Mouse (Mus musculus): ENCODE measurements around the gene Mipol1. TPM values are rescaled to one million over a fixed set of nuclear protein-coding genes. Genes with fewer than 3 reads are reported as not detected.

Gene Mipol1
- polyA plus RNA-seq, 1 experiment from 2014 or later: 7.7 TPM

DNA sequence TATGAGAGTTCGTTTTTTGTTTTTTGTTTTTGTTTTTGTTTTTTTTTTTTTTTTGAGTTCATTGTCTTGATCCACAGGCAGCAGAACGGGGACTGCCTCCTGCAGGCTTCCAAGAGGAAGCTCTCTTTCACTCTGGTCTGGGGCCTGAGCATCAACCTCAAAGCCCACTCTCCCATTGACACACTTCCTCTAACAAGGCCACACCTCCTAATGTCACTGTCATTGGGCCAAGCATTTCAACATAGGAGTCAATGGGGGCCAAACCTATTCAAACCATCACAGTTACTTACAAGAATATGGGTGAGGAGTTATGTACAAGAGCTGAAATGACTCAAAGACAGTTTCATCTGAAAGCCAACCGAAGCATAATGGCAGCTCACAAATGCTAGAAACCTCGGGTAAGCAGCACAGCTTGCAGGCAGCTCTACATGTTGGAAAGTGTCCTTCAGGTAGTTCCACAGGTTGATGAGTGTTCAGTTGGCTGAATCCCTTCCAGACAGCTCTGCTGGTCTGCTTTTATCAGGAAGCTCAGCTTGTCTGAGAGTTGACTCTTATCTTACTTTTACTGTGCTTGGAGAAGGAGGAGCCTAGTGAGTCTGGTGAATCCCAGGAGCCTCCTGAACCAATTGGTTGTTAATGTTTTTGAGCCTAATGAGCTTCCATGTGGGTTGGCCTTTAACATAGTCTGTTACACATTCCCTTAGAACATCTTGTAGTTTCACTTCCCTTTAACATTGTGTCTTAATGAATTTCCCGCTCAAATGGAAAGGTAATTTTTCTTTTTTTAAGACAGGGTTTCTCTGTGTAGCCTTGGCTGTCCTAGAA, 13.7 kb downstream of the Mipol1 start:
- WGBS: 87% methylated on average over 5 of the region's 5 CpGs
- H3K36me3 ChIP-seq (ENCODE audit: control insufficient read depth, insufficient read depth, low read length): peaks cover 27% of the 10 kb centered on the region
- H3K9ac ChIP-seq (ENCODE audit: low read length): no peak overlapping the region
- no peaks in the 10 kb centered on the region for H3K4me1 ChIP-seq (ENCODE audit: control insufficient read depth in 2 of 2, insufficient read depth in 2 of 2, low read length in 2 of 2)
- no peak for ATAC-seq (ENCODE audit: insufficient number of reproducible peaks, insufficient read depth, low FRiP score, low read depth)
- no peak overlapping the region for H3K4me3 ChIP-seq (ENCODE audit: control insufficient read depth in 1 of 2, insufficient read depth in 1 of 2, low read depth in 1 of 2, low read length in 2 of 2)
- H3K27ac ChIP-seq (replicated peaks in 1 of 2; ENCODE audit: control insufficient read depth in 1 of 2, insufficient read depth in 1 of 2, low read depth in 2 of 2, low read length in 2 of 2): no peak overlapping the region
- H3K4me2 ChIP-seq (ENCODE audit: low read length): no peak overlapping the region
- H3K9me3 ChIP-seq (ENCODE audit: control insufficient read depth, low read length): no peaks in the 10 kb centered on the region
- no peaks in the 10 kb centered on the region for H3K27me3 ChIP-seq (ENCODE audit: control insufficient read depth, insufficient read depth, low read length)

DNA sequence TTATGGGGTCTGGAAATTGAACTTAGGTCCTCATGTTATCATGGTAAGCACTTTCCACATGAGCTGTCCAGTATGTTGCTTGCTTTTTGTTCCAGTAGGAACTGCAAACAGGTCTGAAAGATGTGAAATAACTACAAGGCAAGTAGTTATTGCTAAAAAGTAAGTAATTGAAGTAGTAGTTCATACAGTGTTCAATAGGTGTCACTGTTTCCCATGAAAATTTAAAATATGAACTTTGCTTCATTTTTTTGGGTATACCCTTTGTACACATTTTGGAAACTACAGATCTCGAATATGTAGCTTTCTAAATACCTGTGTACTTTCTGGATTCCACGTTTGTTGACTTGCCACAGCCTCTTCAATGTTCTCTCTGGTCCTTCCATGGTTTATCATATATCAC, 28.3 kb downstream of the Mipol1 start:
- H3K36me3 ChIP-seq (ENCODE audit: control insufficient read depth, insufficient read depth, low read length): no peaks in the 10 kb centered on the region
- H3K27me3 ChIP-seq (ENCODE audit: control insufficient read depth, insufficient read depth, low read length): no peaks in the 10 kb centered on the region
- no peak for ATAC-seq (ENCODE audit: insufficient number of reproducible peaks, insufficient read depth, low FRiP score, low read depth)
- H3K9me3 ChIP-seq (ENCODE audit: control insufficient read depth, low read length): no peaks in the 10 kb centered on the region
- no peak overlapping the region for H3K4me2 ChIP-seq (ENCODE audit: low read length)
- no peak overlapping the region for H3K9ac ChIP-seq (ENCODE audit: low read length)
- H3K27ac ChIP-seq (replicated peaks in 1 of 2; ENCODE audit: control insufficient read depth in 1 of 2, insufficient read depth in 1 of 2, low read depth in 2 of 2, low read length in 2 of 2): no peak overlapping the region
- WGBS: 44% methylated on average over 2 of the region's 2 CpGs
- no peak overlapping the region for H3K4me3 ChIP-seq (ENCODE audit: control insufficient read depth in 1 of 2, insufficient read depth in 1 of 2, low read depth in 1 of 2, low read length in 2 of 2)
- H3K4me1 ChIP-seq (ENCODE audit: control insufficient read depth in 2 of 2, insufficient read depth in 2 of 2, low read length in 2 of 2): no peaks in the 10 kb centered on the region

DNA sequence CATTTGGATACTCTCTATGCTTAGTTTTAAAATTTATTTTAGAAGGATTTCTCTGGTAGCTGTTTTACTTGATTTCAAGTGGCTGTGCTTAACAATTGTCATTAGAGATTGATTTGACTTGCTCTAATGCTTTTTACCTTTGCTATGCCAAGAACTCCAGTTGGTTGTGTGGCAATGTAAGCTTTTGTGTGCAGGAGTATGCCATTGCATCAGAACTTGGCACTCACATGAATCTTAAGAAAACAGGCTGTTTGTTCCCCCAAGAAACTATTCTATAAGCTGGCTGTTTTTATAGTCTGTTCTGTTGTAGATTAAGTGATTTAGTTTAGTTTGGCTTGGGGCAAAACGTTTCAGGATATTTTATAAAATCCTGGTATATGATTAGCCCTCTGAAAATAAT, 45.2 kb downstream of the Mipol1 start:
- Histone ChIP-seq H3K27me3 (ENCODE audit: control insufficient read depth, insufficient read depth, low read length) (no peaks in the 10 kb centered on the region), H3K4me2 (ENCODE audit: low read length) (no peak overlapping the region), H3K9me3 (ENCODE audit: control insufficient read depth, low read length) (no peaks in the 10 kb centered on the region), H3K36me3 (ENCODE audit: control insufficient read depth, insufficient read depth, low read length) (no peaks in the 10 kb centered on the region), H3K4me1 (ENCODE audit: control insufficient read depth in 2 of 2, insufficient read depth in 2 of 2, low read length in 2 of 2) (no peaks in the 10 kb centered on the region), H3K9ac (ENCODE audit: low read length) (no peak overlapping the region), H3K4me3 (ENCODE audit: control insufficient read depth in 1 of 2, insufficient read depth in 1 of 2, low read depth in 1 of 2, low read length in 2 of 2) (no peak overlapping the region), H3K27ac (replicated peaks in 1 of 2; ENCODE audit: control insufficient read depth in 1 of 2, insufficient read depth in 1 of 2, low read depth in 2 of 2, low read length in 2 of 2) (no peak overlapping the region)
- no peak for ATAC-seq (ENCODE audit: insufficient number of reproducible peaks, insufficient read depth, low FRiP score, low read depth)
- WGBS: 51% methylated on average over 1 of the region's 1 CpGs

DNA sequence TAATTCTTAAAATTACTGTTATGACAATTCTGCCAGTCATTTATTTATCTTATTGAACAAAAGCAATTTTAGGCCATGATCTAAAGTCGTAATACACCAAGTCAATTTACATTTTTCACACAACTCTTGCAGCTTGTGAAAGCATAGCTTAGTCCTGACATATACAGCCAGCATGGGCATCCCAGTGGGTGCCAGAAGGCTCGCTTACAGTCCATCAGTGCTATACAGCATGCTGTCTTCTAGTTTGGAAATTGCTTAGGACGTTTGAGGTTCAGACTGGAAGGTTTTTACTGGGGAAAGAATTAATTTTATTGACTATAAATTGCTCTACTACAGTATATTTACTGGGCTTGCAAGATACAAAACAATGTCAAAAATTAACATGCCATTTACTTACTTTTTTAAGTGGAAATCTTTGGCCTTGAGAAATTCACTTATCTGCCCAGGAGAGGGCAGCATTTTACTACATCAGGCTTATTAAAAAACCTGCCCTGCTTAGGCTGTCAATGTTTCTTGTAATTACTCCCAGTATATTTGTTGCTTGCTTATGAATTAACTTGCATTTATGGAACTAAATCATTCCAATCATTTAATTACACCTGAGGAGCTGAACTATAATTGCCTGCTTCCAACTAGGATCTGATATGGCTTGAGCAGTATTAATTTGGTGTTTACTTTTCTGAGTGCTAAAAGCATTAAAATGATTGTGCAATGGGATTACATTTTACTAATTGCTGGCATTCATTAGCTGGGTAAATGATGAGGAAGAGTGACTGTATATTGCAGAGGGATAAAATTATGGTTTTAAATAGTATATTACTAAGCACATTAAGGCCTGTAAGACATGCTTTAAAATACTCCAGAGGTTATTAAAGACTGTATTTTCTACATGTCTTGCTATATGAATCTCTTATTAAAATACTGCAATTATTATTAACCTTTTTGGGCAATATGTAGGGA, 51.2 kb downstream of the Mipol1 start:
- Histone ChIP-seq H3K4me2 (ENCODE audit: low read length) (no peak overlapping the region), H3K36me3 (ENCODE audit: control insufficient read depth, insufficient read depth, low read length) (no peaks in the 10 kb centered on the region), H3K9me3 (ENCODE audit: control insufficient read depth, low read length) (no peaks in the 10 kb centered on the region), H3K4me1 (ENCODE audit: control insufficient read depth in 2 of 2, insufficient read depth in 2 of 2, low read length in 2 of 2) (no peaks in the 10 kb centered on the region), H3K4me3 (ENCODE audit: control insufficient read depth in 1 of 2, insufficient read depth in 1 of 2, low read depth in 1 of 2, low read length in 2 of 2) (no peak overlapping the region), H3K27ac (replicated peaks in 1 of 2; ENCODE audit: control insufficient read depth in 1 of 2, insufficient read depth in 1 of 2, low read depth in 2 of 2, low read length in 2 of 2) (no peak overlapping the region), H3K9ac (ENCODE audit: low read length) (no peak overlapping the region), H3K27me3 (ENCODE audit: control insufficient read depth, insufficient read depth, low read length) (no peaks in the 10 kb centered on the region)
- 38% methylated on average over 3 of the region's 3 CpGs for WGBS
- ATAC-seq (ENCODE audit: insufficient number of reproducible peaks, insufficient read depth, low FRiP score, low read depth): no peak

DNA sequence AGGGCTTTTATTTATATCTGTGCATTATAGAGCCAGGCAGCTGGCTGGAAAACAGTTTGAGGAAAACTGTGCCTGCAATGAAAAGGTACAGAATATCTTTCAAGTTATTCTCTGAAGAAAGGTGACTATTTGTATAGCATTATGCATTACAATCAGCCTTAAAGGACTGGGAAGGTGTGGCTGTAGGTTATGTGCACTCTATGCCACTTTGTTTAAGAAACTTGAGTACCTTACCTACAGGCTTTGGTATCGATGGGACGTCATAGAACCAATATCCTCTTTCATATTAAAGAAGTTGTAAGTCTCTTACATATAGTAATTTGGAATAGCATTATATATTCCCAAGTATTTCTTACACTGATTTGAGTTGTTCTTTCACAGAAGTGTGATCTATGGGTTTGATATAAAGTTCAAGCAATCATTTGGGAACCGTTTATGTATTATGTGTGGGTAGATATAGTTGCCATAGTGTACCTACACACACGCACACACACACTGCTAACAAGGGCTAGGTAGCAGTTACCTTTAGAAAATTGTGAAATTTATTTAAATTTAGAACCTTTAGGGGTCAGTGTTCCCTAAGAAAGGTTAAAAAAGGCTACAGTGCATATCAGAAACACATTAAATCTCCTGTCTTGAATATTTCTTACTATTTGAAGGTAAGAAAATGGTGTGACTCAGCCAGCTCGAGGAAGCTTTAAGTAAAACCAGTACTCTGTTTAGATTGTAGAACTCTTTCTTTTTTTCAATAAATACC, 55.3 kb downstream of the Mipol1 start:
- ATAC-seq (ENCODE audit: insufficient number of reproducible peaks, insufficient read depth, low FRiP score, low read depth): no peak
- H3K27me3 ChIP-seq (ENCODE audit: control insufficient read depth, insufficient read depth, low read length): no peaks in the 10 kb centered on the region
- no peak overlapping the region for H3K27ac ChIP-seq (replicated peaks in 1 of 2; ENCODE audit: control insufficient read depth in 1 of 2, insufficient read depth in 1 of 2, low read depth in 2 of 2, low read length in 2 of 2)
- no peak overlapping the region for H3K4me3 ChIP-seq (ENCODE audit: control insufficient read depth in 1 of 2, insufficient read depth in 1 of 2, low read depth in 1 of 2, low read length in 2 of 2)
- WGBS: 80% methylated on average over 5 of the region's 5 CpGs
- H3K36me3 ChIP-seq (ENCODE audit: control insufficient read depth, insufficient read depth, low read length): no peaks in the 10 kb centered on the region
- no peaks in the 10 kb centered on the region for H3K4me1 ChIP-seq (ENCODE audit: control insufficient read depth in 2 of 2, insufficient read depth in 2 of 2, low read length in 2 of 2)
- no peaks in the 10 kb centered on the region for H3K9me3 ChIP-seq (ENCODE audit: control insufficient read depth, low read length)
- no peak overlapping the region for H3K4me2 ChIP-seq (ENCODE audit: low read length)
- no peak overlapping the region for H3K9ac ChIP-seq (ENCODE audit: low read length)

DNA sequence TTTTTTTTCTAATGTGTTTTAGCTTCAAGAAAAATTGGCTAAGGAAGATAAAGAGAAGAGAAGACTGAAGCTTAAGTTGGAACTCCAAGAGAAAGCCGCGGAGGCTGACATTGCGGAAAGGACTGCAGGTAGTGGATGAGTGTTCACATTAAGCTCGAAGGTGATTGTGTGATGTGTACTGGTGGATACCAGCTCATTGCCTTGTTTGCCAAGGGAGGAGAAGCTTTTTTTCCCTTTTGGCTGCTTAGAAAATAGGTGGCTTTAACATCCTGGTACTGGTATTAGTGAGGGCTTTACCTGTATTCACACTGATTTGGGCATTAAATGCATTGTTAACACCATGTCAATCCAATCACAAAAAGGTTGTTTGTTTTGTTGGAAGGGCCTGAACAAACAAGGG, 77.1 kb downstream of the Mipol1 start:
- Histone ChIP-seq H3K36me3 (ENCODE audit: control insufficient read depth, insufficient read depth, low read length) (no peaks in the 10 kb centered on the region), H3K27me3 (ENCODE audit: control insufficient read depth, insufficient read depth, low read length) (no peaks in the 10 kb centered on the region), H3K4me2 (ENCODE audit: low read length) (no peak overlapping the region), H3K9ac (ENCODE audit: low read length) (no peak overlapping the region), H3K4me3 (ENCODE audit: control insufficient read depth in 1 of 2, insufficient read depth in 1 of 2, low read depth in 1 of 2, low read length in 2 of 2) (no peak overlapping the region), H3K9me3 (ENCODE audit: control insufficient read depth, low read length) (no peaks in the 10 kb centered on the region), H3K27ac (replicated peaks in 1 of 2; ENCODE audit: control insufficient read depth in 1 of 2, insufficient read depth in 1 of 2, low read depth in 2 of 2, low read length in 2 of 2) (no peak overlapping the region), H3K4me1 (ENCODE audit: control insufficient read depth in 2 of 2, insufficient read depth in 2 of 2, low read length in 2 of 2) (no peaks in the 10 kb centered on the region)
- ATAC-seq (ENCODE audit: insufficient number of reproducible peaks, insufficient read depth, low FRiP score, low read depth): no peak
- WGBS: 94% methylated on average over 4 of the region's 4 CpGs

DNA sequence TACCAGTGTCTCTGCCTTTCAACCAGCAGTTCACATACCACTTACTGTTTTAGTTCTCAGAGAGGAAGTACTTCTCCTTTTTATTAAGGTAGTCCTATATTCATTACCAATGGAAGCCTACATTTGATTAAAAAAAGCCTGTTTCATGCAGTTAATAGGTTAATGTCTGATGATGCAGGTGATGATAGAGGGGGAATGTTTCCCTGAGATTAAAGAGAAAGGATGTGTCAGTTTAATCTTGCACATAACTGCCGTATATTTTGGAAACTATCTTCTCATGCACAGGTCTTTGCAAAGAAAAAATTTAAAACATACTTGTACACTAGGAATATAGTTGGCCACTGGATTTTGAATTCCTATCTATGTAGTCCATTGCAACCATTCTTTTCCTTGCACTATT, 77.5 kb downstream of the Mipol1 start:
- no peak overlapping the region for H3K4me3 ChIP-seq (ENCODE audit: control insufficient read depth in 1 of 2, insufficient read depth in 1 of 2, low read depth in 1 of 2, low read length in 2 of 2)
- H3K27me3 ChIP-seq (ENCODE audit: control insufficient read depth, insufficient read depth, low read length): no peaks in the 10 kb centered on the region
- no peak for ATAC-seq (ENCODE audit: insufficient number of reproducible peaks, insufficient read depth, low FRiP score, low read depth)
- H3K4me2 ChIP-seq (ENCODE audit: low read length): no peak overlapping the region
- H3K9me3 ChIP-seq (ENCODE audit: control insufficient read depth, low read length): no peaks in the 10 kb centered on the region
- 86% methylated on average over 1 of the region's 1 CpGs for WGBS
- H3K4me1 ChIP-seq (ENCODE audit: control insufficient read depth in 2 of 2, insufficient read depth in 2 of 2, low read length in 2 of 2): no peaks in the 10 kb centered on the region
- no peak overlapping the region for H3K27ac ChIP-seq (replicated peaks in 1 of 2; ENCODE audit: control insufficient read depth in 1 of 2, insufficient read depth in 1 of 2, low read depth in 2 of 2, low read length in 2 of 2)
- no peak overlapping the region for H3K9ac ChIP-seq (ENCODE audit: low read length)
- no peaks in the 10 kb centered on the region for H3K36me3 ChIP-seq (ENCODE audit: control insufficient read depth, insufficient read depth, low read length)
